Mouse (Mus musculus): ENCODE results near the gene Snx3.

DNA sequence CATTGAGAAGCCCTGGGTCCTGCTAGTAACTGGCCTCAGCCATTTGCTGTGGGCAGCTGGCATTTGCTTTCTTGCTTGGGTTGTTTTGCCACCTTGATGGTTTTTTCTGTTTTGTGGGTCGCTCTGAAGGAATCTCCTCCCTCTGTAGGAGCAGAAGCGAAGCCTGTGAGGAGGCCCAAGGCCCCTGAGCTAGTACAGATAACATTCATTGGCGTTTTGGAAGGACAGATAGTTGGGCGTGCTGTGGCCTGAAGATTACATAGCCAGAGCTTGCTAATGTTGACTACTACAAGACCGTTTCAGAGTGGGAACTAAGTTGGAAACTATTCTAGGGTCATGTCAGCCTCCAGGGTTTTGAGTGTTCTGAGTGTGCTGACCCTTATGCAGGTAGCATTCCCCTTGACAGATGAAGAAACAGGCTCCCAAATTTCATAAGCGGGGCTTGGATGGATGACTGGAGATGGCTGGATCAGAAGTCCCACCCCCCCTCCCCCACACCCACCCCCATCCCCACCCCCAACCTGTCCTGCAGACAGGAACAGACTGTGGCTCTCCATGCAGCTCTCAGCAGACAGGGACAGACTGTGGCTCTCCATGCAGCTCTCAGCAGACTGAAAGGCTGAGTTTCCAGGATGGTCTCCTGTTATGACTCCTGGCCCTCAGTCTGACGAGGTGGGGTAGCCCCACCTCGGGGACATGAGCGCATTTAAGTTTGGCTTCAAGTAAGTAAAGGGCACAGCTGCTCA lies 35.9 kb downstream of the Snx3 start:
- TF ChIP-seq CTCF (IDR thresholded peaks at IDR 0.05; ENCODE audit: extremely low read depth, insufficient read length, insufficient replicate concordance, low read depth, low read length) (no peak), POLR2A (IDR thresholded peaks at IDR 0.05; ENCODE audit: low read depth, low read length) (no peak)
